Mouse (Mus musculus) heart, postnatal 0 days (tissue): ENCODE measurements around the gene Kcnq1. TPM values are rescaled to one million over a fixed set of nuclear protein-coding genes. Genes with fewer than 3 reads are reported as not detected.

ENCODE experiments used
- ATAC-seq: fragments of 200-750 bp; cut with Nextera tagmentation; 2 replicates; pipeline ENCODE4 v1.8.0; 2017; ENCODE audit warnings: low read depth, moderate number of reproducible peaks, moderate library complexity; ENCODE audit not compliant: insufficient read depth
- DNase-seq: peaks from one replicate; pipeline ENCODE4 v3.0.0-alpha.2; 2016; ENCODE audit warnings: low spot score
- H3K27ac ChIP-seq: fragments of 300-500 bp; sonication (generic); 2 replicates; pipeline ENCODE4 v1.5.1; 2014; ENCODE audit warnings: low read depth, mild to moderate bottlenecking
- H3K27me3 ChIP-seq: fragments of 300-500 bp; sonication (generic); 2 replicates; pipeline ENCODE4 v1.6.1; 2014; ENCODE audit warnings: low read length, mixed read lengths; ENCODE audit not compliant: control insufficient read depth, insufficient read depth
- H3K36me3 ChIP-seq: fragments of 300-500 bp; sonication (generic); replicated peaks from 2 replicates; pipeline ENCODE4 v1.6.1; 2014; ENCODE audit warnings: low read length, mixed read lengths; ENCODE audit not compliant: control insufficient read depth, insufficient read depth
- H3K4me1 ChIP-seq: fragments of 300-500 bp; sonication (generic); 2 replicates; pipeline ENCODE4 v1.6.1; 2014; ENCODE audit warnings: antibody characterized with exemption; ENCODE audit not compliant: control insufficient read depth, insufficient read depth
- H3K4me2 ChIP-seq: fragments of 300-500 bp; sonication (generic); 2 replicates; pipeline ENCODE4 v1.6.1; 2014; ENCODE audit warnings: low read depth, mild to moderate bottlenecking, low read length, moderate library complexity
- H3K4me3 ChIP-seq: fragments of 300-500 bp; sonication (generic); 2 replicates; pipeline ENCODE4 v1.5.1; 2014; ENCODE audit warnings: low read depth, low read length
- H3K9ac ChIP-seq: fragments of 300-500 bp; sonication (generic); replicated peaks from 2 replicates; pipeline ENCODE4 v1.6.1; 2014; ENCODE audit warnings: low read depth, low read length, mixed read lengths
- H3K9me3 ChIP-seq: fragments of 300-500 bp; sonication (generic); replicated peaks from 2 replicates; pipeline ENCODE4 v1.6.1; 2016; ENCODE audit warnings: low read length; ENCODE audit not compliant: control insufficient read depth
- CTCF ChIP-seq: IDR thresholded peaks from 2 replicates; pipeline ENCODE4 v1.5.1; 2016; ENCODE audit warnings: antibody characterized with exemption, control low read depth, low read depth
- EP300 ChIP-seq: IDR thresholded peaks from 2 replicates; pipeline ENCODE4 v1.6.1; 2016; ENCODE audit warnings: antibody characterized with exemption, low read depth
- WGBS: fragments of 180-500 bp; shearing (Covaris S2); extraction: QIAGEN DNeasy Blood & Tissue Kit; methylation state at CpG from one replicate; pipeline ENCODE4 v1.1.7; 2014; 5-methylcytosine and 5-hydroxymethylcytosine counted together
- polyA plus RNA-seq: library from polyadenylated mRNA; unstranded; fragments of >200 nt; fragmentation: Nextera tagmentation; extraction: Ambion mirVana; gene quantifications from 2 replicates; pipeline ENCODE4 v1.2.1, GENCODE M21; 2015
- total RNA-seq: library from RNA; depleted of rRNA; stranded (reverse); fragments of >200 nt; gene quantifications from 2 replicates; pipeline ENCODE4 v1.2.3, GENCODE M21; 2014; ENCODE audit warnings: low replicate concordance

Kcnq1 gene
- total and polyA plus RNA-seq, 2 experiments from 2014 or later, result 37.2 to 75.9 TPM

GRCm38 (mm10) chr7:143438965-143439364 is 332.8 kb downstream of the Kcnq1 start:
- WGBS, result 90% methylated on average over 1 of the region's 1 CpGs
- TF ChIP-seq EP300, result no peak
- no peak for TF ChIP-seq CTCF
- ATAC-seq (no peak), DNase-seq (no peak)
- no peak overlapping the region for H3K4me2 ChIP-seq
- H3K27me3 ChIP-seq, result peaks cover 25% of the 10 kb centered on the region
- H3K9ac ChIP-seq, result no peak overlapping the region
- H3K27ac ChIP-seq, result no peak overlapping the region
- H3K4me3 ChIP-seq, result no peak overlapping the region
- no peaks in the 10 kb centered on the region for H3K36me3 ChIP-seq
- peaks cover 10% of the 10 kb centered on the region for H3K4me1 ChIP-seq
- no peaks in the 10 kb centered on the region for H3K9me3 ChIP-seq

DNA sequence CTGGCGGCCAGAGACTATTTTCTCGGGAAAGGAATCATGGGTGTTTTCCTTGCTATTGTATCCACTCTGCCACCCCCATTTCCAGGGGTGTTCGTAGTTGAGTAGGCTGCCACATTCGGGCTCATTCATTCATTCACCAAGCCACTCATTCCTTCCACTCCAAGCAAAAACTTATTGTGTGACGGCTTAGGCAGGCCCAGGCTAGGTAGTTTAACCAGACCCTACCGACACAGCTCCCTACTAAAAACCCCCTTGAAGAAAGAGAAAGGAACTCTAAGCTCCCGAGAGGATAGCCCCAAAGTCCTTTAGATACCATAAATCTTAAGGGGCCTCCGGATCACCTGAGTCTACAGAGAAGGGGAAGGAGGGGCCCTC is 338.4 kb downstream of the Kcnq1 start:
- DNase-seq (no peak), ATAC-seq (no peak)
- H3K9ac ChIP-seq, result no peak overlapping the region
- no peak overlapping the region for H3K4me3 ChIP-seq
- H3K9me3 ChIP-seq, result no peaks in the 10 kb centered on the region
- H3K27me3 ChIP-seq, result peaks cover 36% of the 10 kb centered on the region
- no peaks in the 10 kb centered on the region for H3K36me3 ChIP-seq
- 77% methylated on average over 8 of the region's 8 CpGs for WGBS
- no peaks in the 10 kb centered on the region for H3K4me1 ChIP-seq
- H3K27ac ChIP-seq, result no peak overlapping the region
- TF ChIP-seq EP300 (no peak), CTCF (no peak)
- H3K4me2 ChIP-seq, result no peak overlapping the region

DNA sequence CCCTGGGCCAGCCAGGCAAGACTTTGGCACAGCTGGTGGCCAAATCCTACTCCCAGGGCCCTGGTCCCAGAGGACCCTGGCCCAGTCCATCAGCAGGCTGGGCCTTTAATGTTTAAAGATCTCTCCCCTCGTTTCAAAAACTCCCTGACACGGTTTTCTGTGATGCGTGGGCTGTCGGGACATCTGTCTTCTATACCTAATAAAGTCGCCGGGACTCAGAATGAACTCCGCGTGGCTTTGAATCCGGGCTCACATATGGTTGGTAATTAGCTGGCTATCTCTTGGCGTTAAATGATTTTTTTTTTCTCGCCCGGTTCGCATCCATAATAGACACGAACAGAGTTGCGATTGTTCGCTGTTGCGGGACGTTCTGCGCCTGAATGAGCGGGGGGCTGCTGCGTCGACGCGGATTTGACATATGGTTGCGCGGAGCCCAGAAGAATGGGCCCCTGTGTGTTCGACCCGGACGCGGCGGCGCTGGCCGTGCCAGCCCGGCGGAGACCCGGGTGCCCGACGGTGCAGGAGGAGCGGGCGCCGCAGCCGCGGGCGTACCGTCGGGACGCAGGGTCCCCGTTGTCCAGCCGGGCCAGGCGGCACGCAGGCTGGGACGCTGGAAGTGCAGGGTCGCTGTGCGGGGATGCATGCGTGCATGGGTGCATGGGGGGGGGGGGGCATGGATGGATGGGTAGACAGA is 338.9 kb downstream of the Kcnq1 start:
- no peak for TF ChIP-seq CTCF
- no peak for TF ChIP-seq EP300
- 12% methylated on average over 55 of the region's 55 CpGs for WGBS
- Histone ChIP-seq H3K4me1 (no peaks in the 10 kb centered on the region), H3K4me3 (peak overlapping the region; percentile 45), H3K27ac (no peak overlapping the region), H3K27me3 (peaks cover 36% of the 10 kb centered on the region), H3K9ac (peak overlapping the region; percentile 40; the same call in 1 of the 2 replicates), H3K4me2 (peak overlapping the region; percentile 70), H3K9me3 (no peaks in the 10 kb centered on the region), H3K36me3 (no peaks in the 10 kb centered on the region)
- no peak for ATAC-seq
- DNase-seq, result no peak

- H3K27me3 ChIP-seq, result peaks cover 36% of the 10 kb centered on the region
- DNase-seq, result no peak
- H3K4me1 ChIP-seq, result no peaks in the 10 kb centered on the region
- ATAC-seq, result peak; percentile 33; the same call in 1 of the 2 replicates
- TF ChIP-seq CTCF (no peak), EP300 (no peak)
- no peak overlapping the region for H3K27ac ChIP-seq
- WGBS, result 14% methylated on average over 51 of the region's 53 CpGs
- no peaks in the 10 kb centered on the region for H3K36me3 ChIP-seq
- peak overlapping the region; percentile 70 for H3K4me2 ChIP-seq
- H3K4me3 ChIP-seq, result peak overlapping the region; percentile 45
- H3K9me3 ChIP-seq, result no peaks in the 10 kb centered on the region
- H3K9ac ChIP-seq, result peak overlapping the region; percentile 40; the same call in 1 of the 2 replicates
Observed at GRCm38 (mm10) chr7:143445651-143446460, 339.7 kb downstream of the Kcnq1 start.

GRCm38 (mm10) chr7:143447130-143447529 is 341.0 kb downstream of the Kcnq1 start:
- no peak overlapping the region for H3K4me2 ChIP-seq
- H3K9ac ChIP-seq, result no peak overlapping the region
- ATAC-seq (no peak), DNase-seq (no peak)
- H3K27me3 ChIP-seq, result peaks cover 36% of the 10 kb centered on the region
- no peaks in the 10 kb centered on the region for H3K4me1 ChIP-seq
- 57% methylated on average over 2 of the region's 2 CpGs for WGBS
- TF ChIP-seq EP300, result no peak
- no peak for TF ChIP-seq CTCF
- no peak overlapping the region for H3K27ac ChIP-seq
- H3K36me3 ChIP-seq, result no peaks in the 10 kb centered on the region
- no peak overlapping the region for H3K4me3 ChIP-seq
- no peaks in the 10 kb centered on the region for H3K9me3 ChIP-seq
